Mouse (Mus musculus): ENCODE results near the gene Tob2. TPM values are rescaled to one million over a fixed set of nuclear protein-coding genes. Genes with fewer than 3 reads are reported as not detected.
A peak's percentile ranks its signal among the peaks of the same experiment; 100 is the strongest.

The Tob2 gene
- total RNA-seq, 2 experiments from 2014 or later, result 25.5 to 29.9 TPM

DNA sequence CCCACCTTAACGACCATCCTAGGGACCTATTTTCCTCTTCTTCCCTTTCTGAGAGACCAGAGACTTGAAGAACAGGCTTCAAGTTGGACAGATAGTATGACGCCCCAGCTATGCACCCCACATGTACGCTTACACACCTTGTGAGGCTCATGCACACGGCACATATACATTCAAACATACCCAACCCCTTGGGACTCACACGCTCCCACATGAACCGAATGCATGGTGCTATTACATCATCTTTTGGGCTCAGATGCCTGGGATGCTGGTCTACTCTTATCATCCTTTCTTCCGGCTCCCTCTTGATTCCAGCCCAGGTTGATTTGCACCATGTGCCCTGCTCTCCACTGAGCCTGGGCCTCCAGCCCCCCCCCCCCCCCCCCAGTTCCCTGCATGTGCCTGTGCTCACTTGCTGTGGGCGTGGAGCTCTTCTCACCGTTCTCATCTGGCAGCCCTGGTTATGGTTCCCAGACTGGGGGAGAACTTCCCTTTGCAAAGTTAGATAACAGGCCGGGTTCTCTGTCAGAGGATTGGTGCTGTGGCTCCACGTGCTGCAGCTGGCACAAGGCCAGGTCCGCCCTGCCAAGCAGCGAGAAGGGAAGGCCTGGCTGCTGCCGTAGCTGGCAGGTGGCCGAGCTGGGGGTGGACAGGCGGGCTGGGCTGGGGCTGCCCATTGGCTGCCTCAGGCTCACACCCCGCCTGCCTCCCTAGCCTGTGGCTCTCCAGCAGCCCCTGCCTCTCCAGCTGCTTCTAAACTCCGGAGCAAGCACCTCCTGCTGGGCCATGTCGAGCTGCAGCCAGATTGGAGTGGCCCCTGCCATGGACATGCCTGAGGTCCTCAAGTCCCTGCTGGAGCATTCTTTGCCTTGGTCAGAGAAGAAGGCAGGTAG, 56.4 kb downstream of the Tob2 start, which contains the start of gene Tef:
Gene Tef (plus strand): TSS at position 421 of the 890 bp plus-strand sequence.
- intact Hi-C loops (cut with DNase I), result no loop called here
- DNase-seq (ENCODE audit: extremely low spot score in 1 of 2, low spot score in 2 of 2), result peak; percentile 99 to 100

DNA sequence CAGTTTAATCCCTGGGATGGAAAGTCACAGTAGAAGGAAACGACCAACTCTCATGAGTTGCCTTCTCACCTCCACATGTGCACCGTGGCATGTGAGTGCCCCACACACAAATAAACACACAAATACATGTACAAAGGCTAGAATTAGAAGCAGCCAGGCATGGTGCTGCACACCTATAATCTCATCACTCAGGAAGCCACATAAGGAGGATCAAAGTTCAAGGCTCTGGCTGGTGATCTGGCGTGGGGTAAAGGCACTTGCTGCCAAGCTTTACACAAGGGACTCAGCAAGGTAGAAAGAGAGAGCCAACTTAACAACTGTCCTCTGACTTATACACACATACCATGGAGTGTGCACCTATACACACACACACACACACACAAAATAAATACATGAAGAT, 58.2 kb downstream of the Tob2 start:
- intact Hi-C loops (cut with DNase I), result no loop called here
- no peak for DNase-seq (ENCODE audit: extremely low spot score in 1 of 2, low spot score in 2 of 2)

DNA sequence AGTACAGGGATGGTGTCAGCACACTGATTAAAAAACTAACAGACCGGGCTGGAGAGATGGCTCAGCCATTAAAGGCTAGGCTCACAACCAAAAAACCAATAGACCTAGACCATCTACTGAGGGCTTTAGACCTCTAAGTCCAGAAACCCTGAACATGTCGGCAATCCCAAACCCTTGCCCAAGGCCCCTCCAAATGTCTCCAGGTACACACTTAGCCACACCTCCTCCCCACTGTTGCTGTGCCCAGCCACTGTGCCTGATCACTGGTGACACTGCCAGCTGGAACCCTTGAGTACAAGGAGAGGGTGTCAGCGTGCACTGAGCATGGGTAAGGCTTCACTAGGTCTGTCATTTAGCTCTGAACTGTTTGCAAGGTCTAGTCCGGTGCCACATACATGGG, 60.2 kb downstream of the Tob2 start:
- intact Hi-C loops (cut with DNase I), result no loop called here
- DNase-seq (ENCODE audit: extremely low spot score in 1 of 2, low spot score in 2 of 2), result no peak

Other genes starting within 250 kb of the Tob2 start
- gene L3mbtl2, start 194.9 kb downstream of the Tob2 start, total RNA-seq (2021), result 10 to 100 TPM; 35.9 to 37.1 TPM
- gene Chadl, start 161.5 kb downstream of the Tob2 start, total RNA-seq (2021), result 10 to 100 TPM; 20.6 to 25.4 TPM
- gene Zc3h7b, start 113.7 kb downstream of the Tob2 start, total RNA-seq (2021), result 100 to 1,000 TPM; 192 to 212 TPM
- 100 to 1,000 TPM; 200 to 211 TPM for gene Rangap1, start 113.3 kb downstream of the Tob2 start, total RNA-seq (2021)
- 100 to 1,000 TPM; 121 to 143 TPM for gene Tef, start 56.4 kb downstream of the Tob2 start, total RNA-seq (2021)
- 10 to 100 TPM; 42.6 to 44.5 TPM for gene Phf5a, start 13.1 kb upstream of the Tob2 start, total RNA-seq (2021)
- gene Aco2, start 13.5 kb upstream of the Tob2 start, total RNA-seq (2021), result 100 to 1,000 TPM; 392 to 412 TPM
- 10 to 100 TPM; 44.8 to 55.0 TPM for gene Polr3h, start 67.4 kb upstream of the Tob2 start, total RNA-seq (2021)
- 100 to 1,000 TPM; 154 to 156 TPM for gene Csdc2, start 78.0 kb upstream of the Tob2 start, total RNA-seq (2021)
- gene Pmm1, start 102.1 kb upstream of the Tob2 start, total RNA-seq (2021), result 100 to 1,000 TPM; 177 TPM
- gene 1700029P11Rik, start 121.7 kb upstream of the Tob2 start, total RNA-seq (2021), result not detected
- 10 to 100 TPM; 27.9 to 29.9 TPM for gene Xrcc6, start 129.0 kb upstream of the Tob2 start, total RNA-seq (2021)
- 10 to 100 TPM; 91.9 to 93.6 TPM for gene Desi1, start 175.1 kb upstream of the Tob2 start, total RNA-seq (2021)
- gene Snu13, start 188.8 kb upstream of the Tob2 start, total RNA-seq (2021), result 100 to 1,000 TPM; 101 to 109 TPM
- not detected for gene 4930407I10Rik, start 200.4 kb upstream of the Tob2 start, total RNA-seq (2021)
- gene Mei1, start 211.2 kb upstream of the Tob2 start, total RNA-seq (2021), result under 1 TPM; 0.32 to 0.39 TPM